Mouse (Mus musculus) thymus, adult 2 months (tissue): ENCODE measurements around the gene Gpr55. TPM values are rescaled to one million over a fixed set of nuclear protein-coding genes. Genes with fewer than 3 reads are reported as not detected.

Experiments
- DNase-seq: peaks from one replicate; pipeline ENCODE4 v3.0.0; 2021
- H3K27ac ChIP-seq: fragments of 200-500 bp; 2 replicates; pipeline ENCODE4 v1.5.1; 2012; ENCODE audit warnings: low read length, control low read depth; ENCODE audit not compliant: control insufficient read depth, insufficient read depth
- H3K27me3 ChIP-seq: fragments of 200-500 bp; 2 replicates; pipeline ENCODE4 v1.6.1; 2012; ENCODE audit warnings: mild to moderate bottlenecking, low read length, moderate library complexity, mixed read lengths; ENCODE audit not compliant: control insufficient read depth, insufficient read depth
- H3K36me3 ChIP-seq: fragments of 200-500 bp; 2 replicates; pipeline ENCODE4 v1.6.1; 2012; ENCODE audit warnings: mild to moderate bottlenecking, low read length, moderate library complexity; ENCODE audit not compliant: control insufficient read depth, insufficient read depth
- H3K4me1 ChIP-seq: fragments of 200-500 bp; replicated peaks from 2 replicates; pipeline ENCODE4 v1.6.1; 2012; ENCODE audit warnings: low read length; ENCODE audit not compliant: control insufficient read depth, insufficient read depth
- H3K4me3 ChIP-seq: fragments of 200-500 bp; 2 replicates; pipeline ENCODE4 v1.5.1; 2012; ENCODE audit warnings: mild to moderate bottlenecking, low read length, control low read depth, moderate library complexity; ENCODE audit not compliant: control insufficient read depth, insufficient read depth
- CTCF ChIP-seq: fragments of 200-500 bp; IDR thresholded peaks from 2 replicates; pipeline ENCODE4 v1.5.1; 2012; ENCODE audit warnings: mild to moderate bottlenecking, control low read depth, low read length, moderate library complexity, borderline replicate concordance; ENCODE audit not compliant: control insufficient read depth, poor library complexity, insufficient read depth; ENCODE audit errors: extremely low read depth
- POLR2A ChIP-seq: fragments of 200-500 bp; IDR thresholded peaks from 2 replicates; pipeline ENCODE4 v1.6.1; 2012; ENCODE audit warnings: mild to moderate bottlenecking, low read length, control low read depth, moderate library complexity; ENCODE audit not compliant: control insufficient read depth, poor library complexity, insufficient read depth; ENCODE audit errors: extremely low read depth
- WGBS: fragments of 180-500 bp; shearing (Covaris S2); methylation state at CpG from one replicate; pipeline ENCODE4 v1.1.7; 2018; 5-methylcytosine and 5-hydroxymethylcytosine counted together
- polyA plus RNA-seq: library from polyadenylated mRNA; depleted of rRNA; stranded (reverse); fragments of >200 nt; gene quantifications from 2 replicates; pipeline ENCODE4 v1.2.3, GENCODE M21; 2012

Gene Gpr55
- polyA plus RNA-seq, 1 experiment: 1.8 TPM

- 98% methylated on average over 2 of the region's 2 CpGs for WGBS
- TF ChIP-seq CTCF: no peak
- TF ChIP-seq POLR2A: no peak
These were observed 11.6 kb downstream of the Gpr55 start for GRCm38 (mm10) chr1:85949085-85949684.

GRCm38 (mm10) chr1:85942318-85942717, 18.5 kb downstream of the Gpr55 start:
- H3K4me3 ChIP-seq: no peak overlapping the region
- H3K27me3 ChIP-seq: no peaks in the 10 kb centered on the region
- H3K4me1 ChIP-seq: no peaks in the 10 kb centered on the region
- no peak for DNase-seq
- H3K27ac ChIP-seq: no peak overlapping the region
- 95% methylated on average over 8 of the region's 8 CpGs for WGBS
- no peaks in the 10 kb centered on the region for H3K36me3 ChIP-seq
- no peak for TF ChIP-seq POLR2A

More at GRCm38 (mm10) chr1:85949085-85949684, 11.6 kb downstream of the Gpr55 start:
- no peak overlapping the region for H3K4me3 ChIP-seq
- no peaks in the 10 kb centered on the region for H3K4me1 ChIP-seq
- no peaks in the 10 kb centered on the region for H3K36me3 ChIP-seq
- no peaks in the 10 kb centered on the region for H3K27me3 ChIP-seq
- no peak overlapping the region for H3K27ac ChIP-seq
- no peak for DNase-seq

- Histone ChIP-seq H3K4me1 (peaks cover 12% of the 10 kb centered on the region), H3K27me3 (no peaks in the 10 kb centered on the region), H3K36me3 (no peaks in the 10 kb centered on the region), H3K4me3 (no peak overlapping the region), H3K27ac (no peak overlapping the region)
- WGBS: 85% methylated on average over 1 of the region's 1 CpGs
- DNase-seq: no peak
- TF ChIP-seq CTCF (no peak), POLR2A (no peak)
These were observed 23.5 kb downstream of the Gpr55 start for GRCm38 (mm10) chr1:85937323-85937722.

GRCm38 (mm10) chr1:85936265-85936664, 24.5 kb downstream of the Gpr55 start:
- TF ChIP-seq POLR2A (no peak), CTCF (no peak)
- DNase-seq: no peak
- H3K27me3 ChIP-seq: no peaks in the 10 kb centered on the region

GRCm38 (mm10) chr1:85935148-85935852, 25.5 kb downstream of the Gpr55 start:
- Histone ChIP-seq H3K27me3 (no peaks in the 10 kb centered on the region), H3K4me1 (peaks cover 12% of the 10 kb centered on the region), H3K36me3 (no peaks in the 10 kb centered on the region), H3K27ac (no peak overlapping the region), H3K4me3 (no peak overlapping the region)
- DNase-seq: peak; percentile 72
- 44% methylated on average over 8 of the region's 8 CpGs for WGBS
- TF ChIP-seq POLR2A (no peak), CTCF (peak; percentile 56; the same call in 1 of the 2 replicates)

More at GRCm38 (mm10) chr1:85936265-85936664, 24.5 kb downstream of the Gpr55 start:
- Histone ChIP-seq H3K4me3 (no peak overlapping the region), H3K27ac (no peak overlapping the region), H3K36me3 (no peaks in the 10 kb centered on the region), H3K4me1 (peaks cover 12% of the 10 kb centered on the region)
- 89% methylated on average over 6 of the region's 6 CpGs for WGBS

- Histone ChIP-seq H3K27ac (no peak overlapping the region), H3K36me3 (no peaks in the 10 kb centered on the region), H3K4me1 (peaks cover 13% of the 10 kb centered on the region), H3K4me3 (no peak overlapping the region), H3K27me3 (no peaks in the 10 kb centered on the region)
- no peak for DNase-seq
- 32% methylated on average over 7 of the region's 7 CpGs for WGBS
- TF ChIP-seq CTCF: no peak
- no peak for TF ChIP-seq POLR2A
These were observed 26.2 kb downstream of the Gpr55 start for GRCm38 (mm10) chr1:85934560-85934959.
